Mouse (Mus musculus) stomach, postnatal 0 days (tissue): ENCODE measurements around the gene Gmppb. TPM values are rescaled to one million over a fixed set of nuclear protein-coding genes. Genes with fewer than 3 reads are reported as not detected.

Experiments used
- ATAC-seq: fragments of 200-750 bp; cut with Nextera tagmentation; 2 replicates; pipeline ENCODE4 v1.8.0; 2017; ENCODE audit not compliant: low FRiP score, low TSS enrichment
- DNase-seq: peaks from one replicate; pipeline ENCODE4 v3.0.0-alpha.2; 2016; ENCODE audit warnings: low spot score
- H3K27ac ChIP-seq: fragments of 300-500 bp; sonication (generic); replicated peaks from 2 replicates; pipeline ENCODE4 v1.5.1; 2014; ENCODE audit warnings: mild to moderate bottlenecking, control low read depth
- H3K27me3 ChIP-seq: fragments of 300-500 bp; sonication (generic); 2 replicates; pipeline ENCODE4 v1.6.1; 2014; ENCODE audit warnings: low read length; ENCODE audit not compliant: control insufficient read depth, insufficient read depth
- H3K36me3 ChIP-seq: fragments of 300-500 bp; sonication (generic); 2 replicates; pipeline ENCODE4 v1.6.1; 2014; ENCODE audit warnings: low read length, mixed read lengths; ENCODE audit not compliant: control insufficient read depth, insufficient read depth
- H3K4me1 ChIP-seq: fragments of 300-500 bp; sonication (generic); replicated peaks from 2 replicates; pipeline ENCODE4 v1.6.1; 2014; ENCODE audit warnings: antibody characterized with exemption; ENCODE audit not compliant: control insufficient read depth, insufficient read depth
- H3K4me2 ChIP-seq: fragments of 300-500 bp; sonication (generic); replicated peaks from 2 replicates; pipeline ENCODE4 v1.6.1; 2014; ENCODE audit warnings: low read depth, mild to moderate bottlenecking, control low read depth, moderate library complexity
- H3K4me3 ChIP-seq: fragments of 300-500 bp; sonication (generic); 2 replicates; pipeline ENCODE4 v1.5.1; 2014; ENCODE audit warnings: low read depth, low read length, control low read depth
- H3K9ac ChIP-seq: fragments of 300-500 bp; sonication (generic); 2 replicates; pipeline ENCODE4 v1.6.1; 2014; ENCODE audit warnings: mild to moderate bottlenecking, low read length, control low read depth, mixed read lengths
- H3K9me3 ChIP-seq: fragments of 300-500 bp; sonication (generic); 2 replicates; pipeline ENCODE4 v1.6.1; 2016; ENCODE audit warnings: low read length; ENCODE audit not compliant: control insufficient read depth
- CTCF ChIP-seq: IDR thresholded peaks from 2 replicates; pipeline ENCODE4 v1.5.1; 2016; ENCODE audit warnings: antibody characterized with exemption, low read depth, mild to moderate bottlenecking, moderate library complexity
- EP300 ChIP-seq: optimal IDR thresholded peaks from 2 replicates; pipeline ENCODE3; 2016; ENCODE audit warnings: antibody characterized with exemption
- WGBS: fragments of 180-500 bp; shearing (Covaris S2); extraction: QIAGEN DNeasy Blood & Tissue Kit; methylation state at CpG from one replicate; pipeline ENCODE4 v1.1.7; 2014; 5-methylcytosine and 5-hydroxymethylcytosine counted together
- polyA plus RNA-seq: library from polyadenylated mRNA; unstranded; fragments of >200 nt; fragmentation: Nextera tagmentation; extraction: Ambion mirVana; gene quantifications from 2 replicates; pipeline ENCODE4 v1.2.1, GENCODE M21; 2015

The Gmppb gene
- polyA plus RNA-seq, 1 experiment from 2014 or later, result 49.5 TPM

DNA sequence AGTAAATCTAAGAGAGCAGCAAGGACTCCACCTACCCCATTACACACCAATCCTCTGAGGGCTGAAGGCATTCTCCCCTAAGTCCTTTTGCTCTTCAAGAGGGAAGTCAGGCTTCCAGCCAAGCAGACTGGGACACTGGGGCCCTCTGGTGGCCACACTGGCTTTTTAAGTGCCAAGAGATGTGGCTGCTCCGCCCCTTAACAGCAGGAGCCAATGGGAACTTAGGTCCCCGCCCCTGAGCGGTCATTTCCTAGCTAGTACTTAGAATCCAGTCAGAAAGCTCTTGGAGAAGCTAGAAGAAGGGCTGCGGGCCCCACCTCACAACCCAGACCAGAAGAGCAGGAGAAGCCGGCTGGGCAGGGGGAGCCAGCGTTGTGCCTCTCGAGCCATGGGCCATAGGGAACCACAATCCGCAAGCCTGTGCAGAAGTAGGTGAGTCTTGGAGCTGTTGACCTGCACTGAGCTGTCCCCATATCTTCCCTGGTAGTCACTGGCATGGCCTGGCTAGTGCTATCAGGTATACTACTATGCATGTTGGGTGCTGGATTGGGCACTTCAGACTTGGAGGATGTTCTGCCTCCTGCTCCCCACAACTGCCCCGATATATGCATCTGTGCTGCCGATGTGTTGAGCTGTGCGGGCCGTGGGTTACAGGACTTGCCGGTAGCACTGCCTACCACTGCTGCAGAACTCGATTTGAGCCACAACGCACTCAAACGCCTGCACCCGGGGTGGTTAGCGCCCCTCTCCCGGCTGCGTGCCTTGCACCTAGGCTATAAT lies 4.0 kb downstream of the Gmppb start, which contains the start of gene Amigo3:
Amigo3 (plus strand) TSS at position 275 of the 780 bp plus-strand sequence.
- H3K4me2 ChIP-seq, result peak within 1 kb of the TSS; percentile 50
- peaks cover 13% of the 10 kb centered on the region; the same call in 1 of the 2 replicates for H3K36me3 ChIP-seq
- 52% methylated on average over 20 of the region's 20 CpGs for WGBS
- H3K4me3 ChIP-seq, result peak within 1 kb of the TSS; percentile 10; the same call in 1 of the 2 replicates
- H3K9me3 ChIP-seq, result no peaks in the 10 kb centered on the region
- peak; percentile 99 for TF ChIP-seq CTCF
- TF ChIP-seq EP300, result no peak
- H3K9ac ChIP-seq, result 0 out of 2 replicates have a peak within 1 kb of the TSS, but pooled peaks have one; percentile 38
- H3K27me3 ChIP-seq, result no peaks in the 10 kb centered on the region
- peak within 1 kb of the TSS; percentile 74 for H3K27ac ChIP-seq
- 0 out of 2 replicates have a peak, but pooled peaks cover 4% of the 10 kb centered on the region for H3K4me1 ChIP-seq
- peak; percentile 98 for DNase-seq
- ATAC-seq, result peak; percentile 55

DNA sequence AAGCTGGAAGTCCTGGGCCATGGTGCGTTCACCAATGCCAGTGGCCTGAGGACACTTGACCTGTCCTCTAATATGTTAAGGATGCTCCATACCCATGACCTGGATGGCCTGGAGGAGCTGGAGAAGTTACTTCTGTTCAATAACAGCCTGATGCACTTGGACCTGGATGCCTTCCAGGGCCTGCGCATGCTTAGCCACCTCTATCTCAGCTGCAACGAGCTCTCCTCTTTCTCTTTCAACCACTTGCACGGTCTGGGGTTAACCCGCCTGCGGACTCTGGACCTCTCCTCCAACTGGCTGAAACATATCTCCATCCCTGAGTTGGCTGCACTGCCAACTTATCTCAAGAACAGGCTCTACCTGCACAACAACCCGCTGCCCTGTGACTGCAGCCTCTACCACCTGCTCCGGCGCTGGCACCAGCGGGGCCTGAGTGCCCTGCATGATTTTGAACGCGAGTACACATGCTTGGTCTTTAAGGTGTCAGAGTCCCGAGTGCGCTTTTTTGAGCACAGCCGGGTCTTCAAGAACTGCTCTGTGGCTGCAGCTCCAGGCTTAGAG lies 4.7 kb downstream of the Gmppb start:
- TF ChIP-seq CTCF (no peak), EP300 (no peak)
- Histone ChIP-seq H3K4me3 (no peak overlapping the region), H3K9me3 (no peaks in the 10 kb centered on the region), H3K4me2 (peak overlapping the region; percentile 50; the same call in 1 of the 2 replicates), H3K9ac (0 out of 2 replicates have a peak overlapping the region, but pooled peaks have one; percentile 38), H3K36me3 (peaks cover 14% of the 10 kb centered on the region; the same call in 1 of the 2 replicates), H3K4me1 (0 out of 2 replicates have a peak, but pooled peaks cover 4% of the 10 kb centered on the region), H3K27me3 (no peaks in the 10 kb centered on the region), H3K27ac (peak overlapping the region; percentile 74)
- DNase-seq, result peak; percentile 75
- WGBS, result 72% methylated on average over 15 of the region's 15 CpGs
- peak; percentile 4; the same call in 1 of the 2 replicates for ATAC-seq

GRCm38 (mm10) chr9:108054331-108055040 lies 5.4 kb downstream of the Gmppb start:
- TF ChIP-seq EP300 (no peak), CTCF (no peak)
- WGBS, result 85% methylated on average over 22 of the region's 22 CpGs
- H3K36me3 ChIP-seq, result peaks cover 20% of the 10 kb centered on the region; the same call in 1 of the 2 replicates
- H3K4me1 ChIP-seq, result 0 out of 2 replicates have a peak, but pooled peaks cover 4% of the 10 kb centered on the region
- no peak overlapping the region for H3K9ac ChIP-seq
- H3K4me2 ChIP-seq, result no peak overlapping the region
- no peaks in the 10 kb centered on the region for H3K9me3 ChIP-seq
- no peak for ATAC-seq
- no peak overlapping the region for H3K4me3 ChIP-seq
- H3K27me3 ChIP-seq, result no peaks in the 10 kb centered on the region
- H3K27ac ChIP-seq, result peak overlapping the region; percentile 56; the same call in 1 of the 2 replicates
- DNase-seq, result no peak

GRCm38 (mm10) chr9:108055061-108055460 lies 6.0 kb downstream of the Gmppb start:
- Histone ChIP-seq H3K4me1 (0 out of 2 replicates have a peak, but pooled peaks cover 4% of the 10 kb centered on the region), H3K27ac (no peak overlapping the region), H3K9ac (no peak overlapping the region), H3K9me3 (no peaks in the 10 kb centered on the region), H3K4me2 (no peak overlapping the region), H3K27me3 (no peaks in the 10 kb centered on the region), H3K36me3 (peaks cover 21% of the 10 kb centered on the region; the same call in 1 of the 2 replicates), H3K4me3 (no peak overlapping the region)
- TF ChIP-seq EP300, result no peak
- no peak for TF ChIP-seq CTCF
- no peak for DNase-seq
- WGBS, result 77% methylated on average over 1 of the region's 1 CpGs
- ATAC-seq, result no peak

GRCm38 (mm10) chr9:108055661-108056237 lies 6.7 kb downstream of the Gmppb start:
- Histone ChIP-seq H3K9me3 (no peaks in the 10 kb centered on the region), H3K27me3 (no peaks in the 10 kb centered on the region), H3K4me3 (no peak overlapping the region), H3K4me2 (no peak overlapping the region), H3K9ac (no peak overlapping the region), H3K36me3 (peaks cover 21% of the 10 kb centered on the region; the same call in 1 of the 2 replicates), H3K27ac (no peak overlapping the region), H3K4me1 (0 out of 2 replicates have a peak, but pooled peaks cover 4% of the 10 kb centered on the region)
- DNase-seq, result no peak
- no peak for ATAC-seq
- TF ChIP-seq EP300 (no peak), CTCF (no peak)
- WGBS, result 85% methylated on average over 6 of the region's 6 CpGs
